Mouse (Mus musculus) lung, postnatal 10 days (tissue): ENCODE results near the gene Klf5.

ENCODE experiments used
- DNase-seq: peaks from one replicate; pipeline ENCODE4 v3.0.0; 2021

Gene Klf5

DNA sequence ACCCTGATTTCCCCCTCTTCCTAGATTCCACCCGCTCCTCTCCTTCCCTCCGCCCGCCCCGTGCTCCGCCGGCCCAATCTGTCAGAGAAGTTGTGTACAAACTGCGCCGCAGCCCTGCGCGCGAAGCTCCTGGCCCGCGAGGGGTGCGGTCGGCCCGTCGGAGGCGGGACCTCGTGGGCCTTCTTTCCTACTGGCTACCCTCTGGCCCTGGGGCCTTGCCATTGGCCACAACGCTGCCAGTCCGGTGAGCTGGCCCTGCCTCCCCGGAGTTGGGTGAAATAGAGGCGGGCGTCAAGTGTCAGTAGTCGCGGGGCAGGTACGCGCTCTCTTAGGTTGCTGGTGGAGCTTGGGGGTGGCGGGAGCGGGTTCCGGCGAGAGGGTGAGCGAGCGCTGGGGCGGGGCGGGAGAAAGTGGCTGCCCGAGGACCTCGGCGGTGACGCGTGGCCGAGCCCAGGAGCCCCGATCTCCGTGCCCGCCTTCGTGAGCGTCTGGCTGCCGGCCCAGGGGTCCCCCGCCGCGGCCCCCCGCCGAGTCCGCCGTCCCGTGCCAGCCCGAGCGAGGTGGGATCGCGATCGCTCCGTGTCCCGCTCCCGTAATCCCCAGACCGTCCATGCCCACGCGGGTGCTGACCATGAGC, at the start of gene Klf5:
Klf5 (plus strand) TSS at position 307 of the 637 bp plus-strand sequence.
- peak; percentile 95 for DNase-seq

DNA sequence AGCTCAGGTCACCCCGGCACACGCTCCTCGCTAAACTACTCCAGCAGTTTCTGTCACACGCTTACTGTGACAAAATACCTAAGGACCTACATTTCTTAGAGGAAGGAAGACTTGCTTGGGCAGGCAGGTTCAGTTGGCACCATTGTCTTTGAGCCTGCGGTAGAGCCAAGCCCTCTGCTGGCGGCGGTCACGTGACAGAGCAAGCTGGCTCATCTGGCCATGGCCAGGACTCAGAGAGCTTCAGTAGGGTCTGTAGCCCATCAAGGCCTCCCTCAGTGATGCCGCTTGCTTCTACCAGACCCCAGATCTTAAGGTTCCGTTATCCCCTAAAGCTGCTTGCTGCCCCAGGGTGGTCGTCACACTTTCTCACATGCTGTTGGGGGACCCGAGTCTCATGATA, 36.5 kb upstream of the Klf5 start:
- no peak for DNase-seq

DNA sequence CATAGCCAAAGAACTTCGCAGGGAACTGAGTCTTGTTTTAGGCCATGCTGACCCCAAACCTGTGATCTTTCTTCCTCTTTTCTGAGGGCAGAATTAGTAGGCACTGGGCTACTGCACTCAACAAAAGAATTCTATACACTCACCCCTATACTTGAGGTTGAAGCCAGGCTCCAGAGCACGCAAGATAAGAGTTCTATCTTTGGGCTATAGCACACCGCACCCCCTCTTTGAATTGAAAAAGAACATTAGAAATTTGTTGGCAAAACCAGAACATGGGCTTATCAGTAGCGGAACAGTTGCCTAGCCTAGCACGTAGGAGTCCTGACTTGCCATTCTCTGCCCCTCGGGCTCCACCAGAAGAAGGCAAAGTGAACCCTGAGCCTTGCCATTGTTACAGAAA, 34.7 kb upstream of the Klf5 start:
- no peak for DNase-seq

DNA sequence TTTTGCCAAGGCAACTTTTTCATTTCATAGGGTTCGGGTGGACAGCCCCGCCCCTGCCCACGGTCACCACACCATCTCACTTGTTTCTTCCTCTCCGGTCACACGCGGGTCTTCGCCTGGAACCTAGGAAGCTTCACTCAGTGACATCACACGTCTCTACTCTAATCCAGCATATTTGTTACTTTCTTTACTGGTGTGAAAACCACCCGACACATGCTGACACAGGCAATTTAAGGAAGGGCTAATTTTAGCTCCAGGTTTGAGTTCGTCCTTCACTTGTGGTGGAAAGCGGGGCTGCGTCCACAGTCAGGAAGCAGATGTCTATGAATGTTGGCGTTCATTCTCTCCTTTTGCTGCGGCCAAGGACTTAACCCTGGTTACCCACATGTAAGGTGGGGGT, 32.7 kb upstream of the Klf5 start:
- no peak for DNase-seq

DNA sequence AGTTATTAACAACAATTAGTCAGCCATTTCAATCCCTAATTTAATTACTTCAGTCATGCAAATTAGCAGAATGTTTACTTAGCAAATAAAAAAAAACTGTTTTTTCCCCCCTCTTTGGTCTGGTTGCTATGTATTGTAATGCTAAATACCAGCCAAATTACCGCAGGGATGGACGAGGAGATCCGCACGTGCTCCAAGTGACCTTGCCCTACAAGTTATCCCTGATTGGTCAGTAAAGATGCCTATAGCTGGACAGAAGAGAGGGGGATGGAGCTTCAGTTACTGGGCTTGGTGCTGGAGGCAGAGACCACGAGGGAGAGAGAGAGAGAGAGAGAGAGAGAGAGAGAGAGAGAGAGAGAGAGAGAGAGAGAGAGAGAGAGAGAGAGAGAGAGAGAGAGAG, 31.7 kb upstream of the Klf5 start:
- DNase-seq, result no peak

DNA sequence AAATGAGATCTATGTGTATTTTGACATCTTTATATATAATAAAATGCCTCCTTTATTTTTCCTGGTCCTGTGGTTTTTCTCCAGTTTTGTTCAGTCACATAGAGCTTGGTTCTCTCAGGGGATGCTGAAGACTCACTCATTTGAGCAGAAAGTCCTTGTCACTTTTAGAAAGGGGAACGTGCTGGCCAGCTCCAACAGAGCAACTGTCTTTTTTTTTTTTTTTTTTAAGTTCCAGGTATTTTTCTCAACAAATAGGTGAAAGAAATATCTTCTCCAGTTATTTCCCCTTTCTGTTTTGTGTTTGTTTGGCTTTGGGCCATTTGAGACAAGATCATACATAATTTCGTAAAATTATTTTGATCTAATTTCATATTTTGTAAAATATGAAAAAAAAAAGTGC, 24.4 kb upstream of the Klf5 start:
- DNase-seq, result no peak

DNA sequence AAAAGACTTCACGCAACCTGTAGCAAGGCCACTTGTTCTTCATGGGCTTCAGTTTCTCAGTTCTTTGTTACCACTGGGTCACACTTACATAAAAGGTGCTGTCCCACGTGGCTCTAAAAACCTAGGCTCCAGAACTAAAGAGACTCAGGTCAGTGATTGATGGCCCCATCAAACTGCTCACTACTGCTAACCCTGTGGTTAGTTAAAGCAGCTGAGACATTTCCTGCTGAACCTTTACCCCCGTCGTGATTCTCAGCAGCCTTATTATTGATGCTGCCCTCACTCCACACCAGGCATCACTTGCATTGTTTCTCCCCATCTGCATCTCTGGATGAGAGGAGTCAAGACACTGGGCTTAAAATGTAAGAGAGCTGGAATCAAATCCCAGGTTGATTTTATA, 22.7 kb upstream of the Klf5 start:
- DNase-seq, result no peak

DNA sequence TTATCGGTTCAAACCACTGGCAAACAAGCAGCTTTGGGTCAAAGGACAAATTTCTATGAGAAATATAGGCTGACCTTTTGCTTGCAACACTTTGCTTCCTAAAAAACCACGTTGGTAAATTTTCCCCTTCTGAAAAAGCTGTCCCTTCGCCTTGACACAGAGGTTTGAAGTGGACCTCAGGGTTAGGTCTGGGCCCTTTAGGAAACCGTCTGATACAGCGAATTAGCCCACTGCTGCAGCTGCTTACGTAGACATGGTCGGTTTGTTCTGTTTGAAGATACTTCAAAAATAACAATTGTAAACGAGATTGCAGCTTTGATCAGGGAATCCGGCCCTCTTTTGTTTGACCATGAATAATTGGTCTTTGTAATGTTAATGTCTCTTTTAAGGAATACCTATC, 20.2 kb upstream of the Klf5 start:
- no peak for DNase-seq

DNA sequence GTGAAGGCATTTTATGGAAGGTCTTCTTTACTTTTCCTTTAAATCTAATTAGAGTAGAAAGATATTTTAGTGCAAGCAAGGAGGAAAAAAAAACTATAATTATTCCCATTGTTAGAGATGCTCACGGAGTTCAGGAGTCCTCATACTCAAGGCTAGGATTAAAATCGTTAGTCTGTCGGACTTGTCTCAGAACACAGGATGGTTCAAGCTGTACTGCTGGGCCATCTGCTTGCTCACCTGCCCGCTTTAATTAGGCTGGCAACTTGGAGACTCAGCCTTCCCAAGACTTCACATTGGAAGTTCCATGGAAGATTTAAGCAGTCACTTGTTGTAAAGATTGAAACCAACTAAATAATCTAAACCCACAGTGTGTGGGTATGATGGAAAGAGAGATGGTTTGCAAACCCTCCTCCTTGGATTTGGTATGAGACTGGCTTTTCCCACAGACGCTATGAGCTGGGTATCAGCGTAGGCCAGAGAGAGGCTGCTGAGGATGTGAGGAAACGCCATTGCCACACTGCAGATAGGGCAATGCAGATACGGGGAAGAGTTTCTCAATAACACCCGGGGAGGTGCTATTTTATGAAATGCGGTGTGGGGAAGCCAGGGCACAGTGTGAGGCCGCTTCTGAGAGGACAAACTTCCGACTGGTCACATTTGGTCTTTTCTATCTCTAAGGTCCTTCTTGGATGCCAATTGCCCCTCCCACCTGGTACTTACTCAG, 19.6 kb upstream of the Klf5 start:
- no peak for DNase-seq

DNA sequence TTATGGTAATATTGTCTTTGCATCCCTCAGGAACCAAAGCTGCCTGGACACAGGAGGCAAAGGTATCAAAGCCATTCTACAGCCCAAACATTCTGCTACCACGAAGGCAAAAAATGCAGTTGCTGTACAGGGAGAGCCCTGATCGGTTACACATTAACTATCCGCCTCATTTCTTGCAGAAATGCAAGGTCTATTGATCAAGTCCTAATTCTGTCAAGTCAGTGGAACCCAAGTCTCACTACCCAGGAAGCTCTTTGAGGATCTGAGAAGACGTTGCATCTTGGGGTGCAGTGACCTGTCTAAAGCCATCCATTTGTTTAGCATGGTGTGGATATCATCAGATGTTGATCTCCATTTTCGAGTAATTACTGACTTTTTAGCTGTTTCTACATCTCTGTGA, 18.1 kb upstream of the Klf5 start:
- DNase-seq, result no peak

DNA sequence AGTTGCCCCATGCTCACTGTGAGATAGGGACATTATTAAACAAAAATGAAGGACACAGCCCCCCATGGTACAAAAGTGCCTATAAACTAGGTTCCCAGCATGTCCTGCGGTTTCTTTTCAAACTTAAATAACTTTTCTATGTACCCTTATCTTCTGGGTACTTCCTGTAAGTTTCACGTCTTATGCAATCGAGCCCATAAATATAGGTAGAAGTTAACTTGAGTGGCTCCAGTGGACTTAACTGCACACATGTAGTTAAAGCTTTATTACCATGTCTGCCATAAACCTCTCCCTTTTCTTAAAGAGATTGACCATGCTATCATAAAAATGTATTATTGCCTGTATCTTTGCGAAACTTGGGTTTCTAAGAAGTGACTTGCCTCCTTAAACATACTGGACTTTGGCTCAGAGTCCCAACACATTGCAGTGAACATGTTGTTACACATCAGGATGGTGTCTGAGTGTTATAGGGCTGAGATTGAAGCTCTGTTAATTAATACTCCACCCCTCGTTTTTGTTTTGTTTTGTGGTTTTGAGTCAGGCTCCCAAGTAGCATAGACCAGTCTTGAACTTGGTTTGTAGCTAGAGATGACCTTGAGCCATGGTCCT, 17.6 kb upstream of the Klf5 start:
- DNase-seq, result no peak

DNA sequence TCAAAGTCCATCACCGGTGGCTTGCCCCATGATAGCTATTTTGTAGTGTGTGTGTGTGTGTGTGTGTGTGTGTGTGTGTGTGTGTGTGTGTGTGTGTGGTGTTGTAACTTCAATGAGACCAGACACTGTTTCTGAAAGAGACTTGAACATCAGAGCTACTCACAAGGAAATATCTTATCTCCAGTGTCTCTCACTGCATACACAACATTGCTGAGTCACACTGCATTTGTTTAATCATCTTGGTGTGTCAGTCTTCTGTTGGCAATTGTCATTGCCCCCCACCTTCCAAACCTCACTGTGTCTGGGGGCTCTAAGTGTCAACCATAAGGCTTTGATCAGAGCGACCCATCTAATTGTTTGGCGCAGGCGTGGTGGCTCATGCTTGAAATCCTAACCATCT, 13.0 kb upstream of the Klf5 start:
- DNase-seq, result no peak

DNA sequence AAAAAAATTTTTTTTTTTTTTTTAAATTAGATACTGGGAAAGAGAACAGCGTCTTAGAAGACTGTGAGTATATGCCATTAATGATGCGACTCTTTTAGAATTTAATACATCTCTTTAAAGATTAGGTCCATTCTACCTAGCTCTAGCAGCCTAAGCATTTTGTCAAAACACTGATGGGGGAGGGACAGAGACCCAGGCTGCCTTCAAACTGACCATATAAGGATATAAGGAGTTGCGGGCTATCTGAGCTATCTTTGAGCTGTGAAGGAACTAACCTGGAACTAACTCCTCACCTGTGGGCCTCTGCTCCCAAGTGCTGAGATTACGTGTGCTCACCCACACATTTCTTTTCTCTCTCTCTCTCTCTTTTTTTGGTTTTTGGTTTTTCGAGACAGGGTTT, 6.3 kb upstream of the Klf5 start:
- DNase-seq, result no peak

DNA sequence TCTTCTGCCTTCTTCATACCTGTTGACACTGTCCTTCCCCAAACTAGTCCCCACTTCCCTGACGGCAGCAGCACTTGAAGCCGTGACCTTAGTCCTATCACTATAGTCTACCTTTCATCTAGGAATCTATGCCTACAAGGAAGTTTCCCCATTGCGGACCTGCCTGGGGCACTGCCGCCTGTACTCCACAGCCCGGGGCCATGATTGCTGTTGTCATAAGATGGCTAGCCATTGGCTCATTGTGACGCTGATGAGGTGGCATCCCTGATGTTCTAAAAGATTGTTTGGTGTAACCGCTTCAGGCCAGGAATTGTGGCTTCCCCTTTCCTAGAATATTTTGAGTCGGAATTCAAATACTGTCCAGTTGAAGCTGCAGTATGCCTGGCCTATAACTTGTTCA, 4.1 kb upstream of the Klf5 start:
- no peak for DNase-seq

DNA sequence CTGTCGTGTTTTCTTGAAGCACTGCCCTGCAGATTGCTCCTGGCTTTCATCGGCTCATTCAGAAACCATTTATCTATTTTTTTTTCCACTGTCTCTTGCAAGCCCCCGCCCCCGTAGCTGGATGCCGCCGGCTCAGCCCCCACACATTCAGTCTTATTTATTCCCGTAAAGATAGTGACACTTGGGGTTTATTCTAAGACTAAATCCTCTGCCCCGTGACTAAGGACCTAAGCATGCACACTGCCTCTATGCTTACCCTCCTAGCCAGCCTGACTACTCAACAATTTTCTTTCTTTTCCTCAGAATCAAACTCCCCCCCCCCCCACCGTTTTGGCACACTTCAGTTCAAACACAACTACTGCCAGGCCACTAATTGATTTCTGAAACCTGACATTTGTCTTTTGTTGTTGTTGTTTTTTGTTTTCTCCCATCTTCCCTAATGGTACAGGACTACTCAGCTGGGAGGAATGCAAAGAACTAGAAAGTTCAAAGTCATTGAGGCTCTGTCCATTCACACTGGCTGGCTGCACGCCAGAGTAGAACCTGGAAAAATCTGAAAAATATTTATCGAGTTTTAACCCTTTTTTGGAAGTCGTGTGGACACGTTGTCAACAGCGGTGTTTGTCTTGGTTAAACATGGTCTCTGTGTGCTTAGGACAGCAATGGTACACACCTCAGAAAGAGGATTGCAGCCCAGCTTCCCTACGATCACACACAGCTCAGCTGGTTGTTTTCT, 2.7 kb upstream of the Klf5 start:
- DNase-seq, result no peak

DNA sequence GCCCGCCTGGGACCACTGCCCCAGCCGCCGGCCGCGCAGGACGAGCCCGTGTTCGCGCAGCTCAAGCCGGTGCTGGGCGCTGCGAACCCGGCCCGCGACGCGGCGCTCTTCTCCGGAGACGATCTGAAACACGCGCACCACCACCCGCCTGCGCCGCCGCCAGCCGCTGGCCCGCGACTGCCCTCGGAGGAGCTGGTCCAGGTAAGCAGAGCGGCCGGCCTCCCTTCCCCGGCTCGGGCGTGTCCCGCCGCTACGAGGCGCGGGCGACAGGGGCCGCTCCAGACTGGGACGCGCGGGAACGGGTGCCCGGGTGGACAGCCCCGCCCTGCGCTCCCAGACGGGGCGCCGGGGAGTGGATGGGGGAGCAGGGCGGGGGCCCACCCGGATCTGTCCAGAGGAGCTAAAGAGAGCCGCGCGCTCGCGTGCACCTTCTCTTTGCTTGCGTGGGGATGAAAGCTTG, 561 bp downstream of the Klf5 start:
- peak; percentile 62 for DNase-seq

DNA sequence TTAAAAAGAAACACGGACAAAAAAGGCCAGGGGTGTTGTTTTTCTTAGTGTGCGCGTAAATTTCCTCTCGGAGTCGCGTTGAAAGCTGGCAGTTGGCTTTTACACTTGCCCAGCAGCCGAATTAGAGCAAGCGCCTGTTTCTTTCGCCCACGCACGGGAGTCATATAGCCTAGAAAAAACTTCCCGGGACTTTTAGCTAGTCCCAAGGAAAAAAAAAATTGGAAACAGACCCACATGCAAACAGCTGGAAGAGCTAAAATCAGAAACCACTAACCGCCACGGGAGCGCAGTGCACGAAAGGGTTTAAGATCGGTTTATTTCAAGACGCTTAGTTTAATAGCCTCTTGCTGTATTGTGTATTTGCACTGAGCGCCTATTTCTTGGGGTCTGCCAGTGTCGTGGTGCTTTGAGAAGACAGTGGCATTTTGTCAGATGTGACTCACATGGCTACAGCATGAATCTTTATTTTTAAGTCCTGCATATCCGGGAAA, 1.3 kb downstream of the Klf5 start:
- DNase-seq, result peak; percentile 9

DNA sequence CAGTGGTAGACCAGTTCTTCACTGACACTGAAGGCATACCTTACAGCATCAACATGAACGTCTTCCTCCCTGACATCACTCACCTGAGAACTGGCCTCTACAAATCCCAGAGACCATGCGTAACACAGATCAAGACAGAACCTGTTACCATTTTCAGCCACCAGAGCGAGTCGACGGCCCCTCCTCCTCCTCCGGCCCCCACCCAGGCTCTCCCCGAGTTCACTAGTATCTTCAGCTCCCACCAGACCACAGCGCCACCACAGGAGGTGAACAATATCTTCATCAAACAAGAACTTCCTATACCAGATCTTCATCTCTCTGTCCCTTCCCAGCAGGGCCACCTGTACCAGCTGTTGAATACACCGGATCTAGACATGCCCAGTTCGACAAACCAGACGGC, 3.0 kb downstream of the Klf5 start:
- peak; percentile 36 for DNase-seq

DNA sequence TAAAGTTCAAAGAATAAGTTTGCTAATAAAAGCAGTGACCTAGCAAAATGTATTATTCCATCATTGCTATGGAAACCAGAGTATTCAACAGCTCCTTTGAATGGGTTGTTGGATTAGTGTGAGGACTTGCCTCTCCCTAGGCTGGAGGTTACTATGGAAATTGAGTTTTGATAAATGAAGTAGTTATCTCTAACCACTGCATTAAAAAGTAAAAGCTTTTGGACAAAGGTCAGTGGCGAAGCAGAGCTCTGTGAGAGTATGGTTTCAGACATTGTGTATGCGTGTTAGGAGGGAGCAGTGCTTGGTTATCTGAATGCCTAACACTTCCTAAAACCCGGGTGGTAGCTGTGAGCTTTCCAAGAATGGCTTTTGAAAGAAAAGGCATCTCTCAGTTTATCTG, 5.9 kb downstream of the Klf5 start:
- DNase-seq, result no peak

DNA sequence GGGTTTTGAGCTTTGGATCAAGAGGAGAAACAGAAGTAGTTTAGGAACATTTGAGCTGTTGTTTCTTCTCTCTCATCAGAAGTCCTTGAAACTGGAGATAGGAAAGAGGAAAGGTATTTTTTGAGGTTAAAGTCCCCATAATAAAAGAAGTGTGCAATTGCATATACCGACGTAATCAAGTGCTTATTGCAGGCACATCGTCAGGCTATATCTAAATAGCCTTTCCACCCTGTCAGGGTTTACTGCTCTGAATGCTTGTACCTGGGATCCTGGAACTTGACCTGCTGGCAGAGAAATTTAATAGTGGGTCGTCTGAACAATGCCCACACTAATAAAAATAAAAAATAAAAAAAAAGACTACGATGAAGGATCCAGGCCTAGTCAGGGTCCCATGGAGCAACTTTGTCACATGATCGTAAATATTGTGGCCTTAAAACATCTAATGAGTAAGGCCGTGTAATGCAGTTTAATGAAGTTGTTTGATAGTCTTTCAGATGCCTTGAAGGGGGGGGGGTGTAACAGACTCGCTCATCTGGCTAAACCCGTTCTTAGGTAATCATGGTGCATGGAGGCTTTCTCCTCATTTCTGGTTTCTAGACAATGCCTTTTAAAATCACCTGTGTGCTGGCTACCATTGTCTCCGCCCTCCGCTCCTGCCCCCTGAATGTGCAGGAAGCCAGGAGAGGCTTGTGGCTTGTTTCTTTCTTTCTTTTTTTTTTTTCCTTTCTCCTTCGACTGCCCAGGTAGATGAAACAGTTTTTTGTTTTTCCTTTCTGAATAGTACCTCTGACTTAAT, 6.7 kb downstream of the Klf5 start:
- DNase-seq, result no peak

DNA sequence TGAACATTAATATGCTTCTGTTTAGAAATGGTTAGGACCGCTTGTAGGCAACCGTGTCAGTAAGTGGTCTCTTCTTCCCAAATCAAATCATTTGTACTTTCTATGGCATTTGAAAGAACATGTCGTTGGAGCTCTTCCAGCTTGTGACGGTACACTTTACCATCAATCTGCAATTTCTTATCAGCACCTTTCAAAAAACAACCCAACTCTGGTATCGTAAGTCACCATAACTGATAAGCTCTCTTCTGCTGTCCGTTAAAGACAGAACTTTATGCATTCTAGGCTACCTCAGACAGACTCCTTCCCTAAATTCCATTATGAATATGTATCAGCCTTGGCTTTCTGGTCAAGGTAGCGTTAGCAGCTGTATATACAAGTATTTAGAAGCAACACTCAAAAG, 7.9 kb downstream of the Klf5 start:
- no peak for DNase-seq

DNA sequence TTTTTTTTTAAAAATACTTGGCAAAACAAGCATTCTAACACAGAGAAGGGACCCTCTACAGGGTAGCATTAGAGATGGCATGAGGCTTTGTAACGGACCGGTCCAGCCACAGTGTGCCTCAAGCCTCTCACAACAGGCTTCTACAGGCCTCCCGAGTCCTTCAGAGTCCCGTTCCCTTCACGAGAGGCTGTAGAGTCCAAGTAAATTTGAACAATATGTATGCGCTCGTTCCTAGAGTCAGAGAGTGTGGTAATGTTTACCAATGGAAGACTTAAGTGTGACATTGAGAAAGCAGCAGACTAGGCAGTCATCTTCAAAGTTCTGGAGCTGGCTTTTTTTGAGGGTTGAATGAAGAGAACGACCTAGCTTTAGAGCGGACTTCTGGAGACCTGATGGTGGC, 11.1 kb downstream of the Klf5 start:
- no peak for DNase-seq

DNA sequence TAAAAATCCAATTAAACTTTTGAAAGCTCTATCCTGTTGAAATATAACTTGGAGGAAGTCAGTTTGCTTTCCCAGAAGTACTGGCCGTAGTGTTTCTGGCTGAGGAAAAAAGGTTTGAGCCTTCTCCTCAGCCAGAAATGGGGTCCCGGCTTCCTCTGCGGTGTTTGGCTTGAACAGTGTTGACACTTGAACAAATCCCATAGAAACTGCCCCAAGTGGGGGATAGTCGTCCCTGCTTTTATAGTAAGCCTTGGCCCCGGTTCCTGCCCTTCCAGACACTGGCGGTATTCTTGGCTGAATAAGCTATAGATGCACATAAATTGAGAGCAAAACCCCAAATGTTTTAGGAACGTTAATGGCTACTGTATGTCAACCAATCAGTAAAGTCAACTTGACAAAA, 11.9 kb downstream of the Klf5 start:
- DNase-seq, result peak; percentile 23
